ENCODE assay signal across 15 mouse cellular contexts in genomic region chr14:75197660-75198059, GRCm38 (mm10). TPM values are rescaled to one million over a fixed set of nuclear protein-coding genes. Genes with fewer than 3 reads are reported as not detected.
DNase-seq lines count a peak whose midpoint lies in the region; ATAC-seq and TF ChIP-seq lines count a peak whose summit lies in the region.
"Had no signal": no experiment of that assay in that cellular context is flagged by ENCODE, and none has a peak within 500 bp of the region (broad histone marks: within the 10 kb centered on the region; RNA-seq: fewer than 3 reads in every experiment).

No protein-coding gene starts in this region.

- no peak for TF ChIP-seq CTCF in liver, postnatal 0 days (IDR thresholded peaks at IDR 0.05; ENCODE audit: low read depth)

- no peaks in the 10 kb centered on the region for H3K9me3 ChIP-seq in midbrain, embryonic 13.5 days
- H3K9me3 ChIP-seq in midbrain, embryonic 15.5 days, result no peaks in the 10 kb centered on the region
- no peaks in the 10 kb centered on the region; the same call in 1 of the 2 replicates for H3K9me3 ChIP-seq in liver, postnatal 0 days (ENCODE audit: low read length)
- H3K9me3 ChIP-seq: embryonic facial prominence, embryonic 13.5 days had no signal

- peak; percentile 37; the same call in 1 of the 2 replicates for ATAC-seq in midbrain, embryonic 13.5 days
- ATAC-seq in midbrain, embryonic 15.5 days (replicated peaks), result no peak
- ATAC-seq in inflammation-experienced regulatory T-cells, adult 6 months, result peak; percentile 20
- ATAC-seq in liver, postnatal 0 days, result no peak

- no peaks in the 10 kb centered on the region for H3K27me3 ChIP-seq in midbrain, embryonic 13.5 days
- H3K27me3 ChIP-seq in midbrain, embryonic 15.5 days (replicated peaks), result no peaks in the 10 kb centered on the region
- H3K27me3 ChIP-seq in liver, postnatal 0 days (ENCODE audit: insufficient read depth, low read length), result no peaks in the 10 kb centered on the region
- H3K27me3 ChIP-seq: embryonic facial prominence, embryonic 13.5 days had no signal

- no peak overlapping the region for H3K27ac ChIP-seq in midbrain, embryonic 13.5 days
- no peak overlapping the region for H3K27ac ChIP-seq in midbrain, embryonic 15.5 days
- no peak overlapping the region for H3K27ac ChIP-seq in liver, postnatal 0 days (ENCODE audit: low read depth)
- H3K27ac ChIP-seq: embryonic facial prominence, embryonic 13.5 days had no signal

- peak; percentile 42; the same call in 1 of the 2 replicates for TF ChIP-seq EP300 in liver, postnatal 0 days (IDR thresholded peaks at IDR 0.05; ENCODE audit: low read depth)

- peak; percentile 20 for DNase-seq in liver, postnatal 0 days
- DNase-seq in yolk sac, embryonic 10.5 days (ENCODE audit: low spot score), result peak; percentile 90
- DNase-seq in cerebellum, postnatal 4 days (ENCODE audit: low spot score in 2 of 2), result no peak
- DNase-seq in kidney, postnatal 10 days, result no peak
- no peak for DNase-seq in kidney, postnatal 14 days
- DNase-seq: gastrocnemius, postnatal 36 days had no signal

- no peak overlapping the region for H3K4me2 ChIP-seq in midbrain, embryonic 13.5 days (replicated peaks)
- no peak overlapping the region for H3K4me2 ChIP-seq in midbrain, embryonic 15.5 days
- no peak overlapping the region for H3K4me2 ChIP-seq in liver, postnatal 0 days (ENCODE audit: low read depth, low read length)
- H3K4me2 ChIP-seq: embryonic facial prominence, embryonic 13.5 days had no signal

- no peaks in the 10 kb centered on the region for H3K36me3 ChIP-seq in midbrain, embryonic 13.5 days
- H3K36me3 ChIP-seq in midbrain, embryonic 15.5 days (replicated peaks), result no peaks in the 10 kb centered on the region
- H3K36me3 ChIP-seq in liver, postnatal 0 days (replicated peaks; ENCODE audit: insufficient read depth, low read length), result peaks cover 17% of the 10 kb centered on the region
- H3K36me3 ChIP-seq: embryonic facial prominence, embryonic 13.5 days had no signal

- no peaks in the 10 kb centered on the region for H3K4me1 ChIP-seq in midbrain, embryonic 13.5 days (replicated peaks)
- H3K4me1 ChIP-seq in midbrain, embryonic 15.5 days, result no peaks in the 10 kb centered on the region
- peaks cover 2% of the 10 kb centered on the region; the same call in 1 of the 2 replicates for H3K4me1 ChIP-seq in liver, postnatal 0 days (ENCODE audit: insufficient read depth)
- H3K4me1 ChIP-seq: embryonic facial prominence, embryonic 13.5 days had no signal

- H3K9ac ChIP-seq in midbrain, embryonic 13.5 days (replicated peaks), result no peak overlapping the region
- no peak overlapping the region for H3K9ac ChIP-seq in midbrain, embryonic 15.5 days
- no peak overlapping the region for H3K9ac ChIP-seq in liver, postnatal 0 days (replicated peaks)
- H3K9ac ChIP-seq: embryonic facial prominence, embryonic 13.5 days; forebrain, postnatal 0 days had no signal

- WGBS in midbrain, embryonic 13.5 days, result 65% methylated on average over 7 of the region's 7 CpGs
- WGBS in midbrain, embryonic 15.5 days, result 58% methylated on average over 7 of the region's 7 CpGs
- 37% methylated on average over 7 of the region's 7 CpGs for WGBS in liver, postnatal 0 days (ENCODE audit: insufficient replicate concordance)

- H3K4me3 ChIP-seq in midbrain, embryonic 13.5 days (replicated peaks), result no peak overlapping the region
- no peak overlapping the region for H3K4me3 ChIP-seq in midbrain, embryonic 15.5 days
- H3K4me3 ChIP-seq in liver, postnatal 0 days (ENCODE audit: low read depth, low read length), result no peak overlapping the region
- H3K4me3 ChIP-seq: embryonic facial prominence, embryonic 13.5 days; myocyte had no signal

RNA-seq across cellular contexts. Expression of gene Cpb2, which starts 44.4 kb away (rescaled TPM):
- polyA plus RNA-seq in midbrain, embryonic 13.5 days (2015; fragmentation: Nextera tagmentation; extraction: Ambion mirVana), result 0.19 TPM in 1 of 2 replicates, not detected in the other
- 0.11 TPM in 1 of 2 replicates, not detected in the other for polyA plus RNA-seq in midbrain, embryonic 15.5 days (2015; fragmentation: Nextera tagmentation; extraction: Ambion mirVana)
- not detected for polyA plus RNA-seq in inflammation-experienced regulatory T-cells, adult 6 months (2017; shearing (Covaris generic))
- polyA plus RNA-seq in liver, postnatal 0 days (2015; fragmentation: Nextera tagmentation; extraction: Ambion mirVana), result 400 and 408 TPM in 2 replicates
- polyA plus RNA-seq: cerebellum, adult 2 months; embryonic facial prominence, embryonic 13.5 days; forebrain, postnatal 0 days; limb, embryonic 11.5 days; myocyte; spleen, adult 2 months had no signal

Comparison
In these comparisons a context has a peak if more than half of its experiments do, and no peak if none do; other contexts are left out.
1. ATAC-seq: peak in midbrain, embryonic 13.5 days (single experiment) and inflammation-experienced regulatory T-cells, adult 6 months (single experiment); none in midbrain, embryonic 15.5 days (single experiment) and liver, postnatal 0 days (single experiment).
2. DNase-seq: peak in liver, postnatal 0 days (single experiment) and yolk sac, embryonic 10.5 days (single experiment); none in cerebellum, postnatal 4 days (0 of 2), kidney, postnatal 10 days (single experiment) and kidney, postnatal 14 days (single experiment).
3. RNA of gene Cpb2, which starts 44.4 kb away (polyA plus RNA-seq): 400 to 408 TPM in liver, postnatal 0 days; 0.19 TPM in midbrain, embryonic 13.5 days, 0.11 TPM in midbrain, embryonic 15.5 days and not detected in inflammation-experienced regulatory T-cells, adult 6 months; every median in the first group is over 100 times any median in the second.